Mouse (Mus musculus): Measurements from ENCODE around the gene Sec14l1.

DNA sequence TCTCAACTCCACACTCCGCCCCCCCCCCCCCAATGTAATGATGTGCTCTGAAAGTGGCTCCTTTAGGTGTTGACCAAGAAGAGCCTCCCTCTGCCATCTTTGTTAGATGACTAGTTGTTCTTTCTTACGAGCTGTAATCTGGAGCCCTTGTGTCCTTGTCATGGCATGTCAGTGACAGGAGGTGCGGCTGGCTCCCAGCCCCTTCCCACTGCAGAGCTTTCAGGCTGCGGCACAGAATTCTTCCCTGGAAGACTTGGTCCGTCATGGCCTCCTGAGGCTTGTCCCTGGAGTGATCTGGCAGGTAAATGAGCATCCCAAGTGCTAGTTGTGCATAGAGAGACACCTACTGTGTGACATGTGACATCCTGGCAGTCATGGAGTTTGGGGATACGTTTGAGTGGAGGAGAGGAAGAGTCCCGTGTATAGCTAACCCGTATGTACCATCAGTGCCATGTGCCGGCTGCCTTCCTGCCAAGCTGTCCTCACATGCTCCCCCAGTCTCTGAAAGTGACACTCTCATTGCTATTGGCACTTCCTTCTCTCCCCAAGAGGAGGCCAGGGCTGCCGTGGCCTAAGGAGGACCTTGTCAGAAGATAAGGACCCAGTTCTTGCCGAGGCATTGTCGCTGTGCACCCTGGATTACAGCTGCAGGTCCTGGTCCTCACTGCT is 24.0 kb downstream of the Sec14l1 start:
- TF ChIP-seq CTCF (IDR thresholded peaks at IDR 0.05 in 2 of 3, conservative IDR thresholded peaks at IDR 0.05 in 1 of 3; ENCODE audit: control insufficient read depth in 1 of 3, insufficient read depth in 1 of 3, low read depth in 2 of 3, low read length in 3 of 3, poor library complexity in 1 of 3, severe bottlenecking in 1 of 3), result no peak
- TF ChIP-seq NELFE (IDR thresholded peaks at IDR 0.05; ENCODE audit: low read depth, low read length), result no peak
- no peak for TF ChIP-seq MAZ (IDR thresholded peaks at IDR 0.05; ENCODE audit: low read depth, low read length)

Measured in MEL (cell line).